Mouse (Mus musculus) neural tube, embryonic 14.5 days (tissue): ENCODE measurements at regions not wholly inside any gene's neighbourhood (a gene's known extent, or its start where the extent isn't known, plus 50 kb on each side); places are given as distances from the start of the nearest gene placed in this dataset.
"Not testable (repeated sequence)": the region's sequence is repeated elsewhere in the genome, so short reads cannot be mapped to it uniquely, and the experiment has no call there.

Experiments used
- ATAC-seq: fragments of 200-750 bp; cut with Nextera tagmentation; 2 replicates; pipeline ENCODE4 v1.8.0; 2017; ENCODE audit warnings: low read depth, mild to moderate bottlenecking, moderate TSS enrichment, moderate library complexity
- H3K27ac ChIP-seq: fragments of 300-500 bp; sonication (generic); 2 replicates; pipeline ENCODE4 v1.5.1; 2014; ENCODE audit warnings: low read depth, mild to moderate bottlenecking, control low read depth, low read length, moderate library complexity, mixed read lengths
- H3K27me3 ChIP-seq: fragments of 300-500 bp; sonication (generic); 2 replicates; pipeline ENCODE4 v1.6.1; 2014; ENCODE audit warnings: low read length; ENCODE audit not compliant: control insufficient read depth, insufficient read depth
- H3K36me3 ChIP-seq: fragments of 300-500 bp; sonication (generic); 2 replicates; pipeline ENCODE4 v1.6.1; 2014; ENCODE audit warnings: low read length, mixed read lengths; ENCODE audit not compliant: control insufficient read depth, insufficient read depth
- H3K4me1 ChIP-seq: fragments of 300-500 bp; sonication (generic); 2 replicates; pipeline ENCODE4 v1.6.1; 2014; ENCODE audit warnings: low read length; ENCODE audit not compliant: control insufficient read depth, insufficient read depth
- H3K4me2 ChIP-seq: fragments of 300-500 bp; sonication (generic); 2 replicates; pipeline ENCODE4 v1.6.1; 2014; ENCODE audit warnings: mild to moderate bottlenecking, low read depth, low read length, control low read depth
- H3K4me3 ChIP-seq: fragments of 300-500 bp; sonication (generic); 2 replicates; pipeline ENCODE4 v1.5.1; 2014; ENCODE audit warnings: low read depth, low read length, control low read depth, mixed read lengths
- H3K9ac ChIP-seq: fragments of 300-500 bp; sonication (generic); replicated peaks from 2 replicates; pipeline ENCODE4 v1.6.1; 2014; ENCODE audit warnings: low read depth, mild to moderate bottlenecking, control low read depth, low read length, mixed read lengths
- H3K9me3 ChIP-seq: fragments of 300-500 bp; sonication (generic); 2 replicates; pipeline ENCODE4 v1.6.1; 2016; ENCODE audit warnings: low read length; ENCODE audit not compliant: control insufficient read depth
- WGBS: fragments of 180-500 bp; shearing (Covaris S2); extraction: QIAGEN DNeasy Blood & Tissue Kit; methylation state at CpG from one replicate; pipeline ENCODE4 v1.1.7; 2014; 5-methylcytosine and 5-hydroxymethylcytosine counted together

GRCm38 (mm10) chr3:111194541-111194940 is 943.7 kb upstream of the Prmt6 start:
- Histone ChIP-seq H3K4me1 (no peaks in the 10 kb centered on the region), H3K27me3 (no peaks in the 10 kb centered on the region), H3K36me3 (no peaks in the 10 kb centered on the region), H3K4me3 (no peak overlapping the region), H3K9me3 (no peaks in the 10 kb centered on the region), H3K4me2 (no peak overlapping the region), H3K9ac (no peak overlapping the region), H3K27ac (no peak overlapping the region)
- no peak for ATAC-seq
- WGBS: 78% methylated on average over 2 of the region's 2 CpGs

- H3K36me3 ChIP-seq: no peaks in the 10 kb centered on the region
- WGBS: 93% methylated on average over 3 of the region's 3 CpGs
- no peak overlapping the region for H3K9ac ChIP-seq
- H3K9me3 ChIP-seq: no peaks in the 10 kb centered on the region
- no peak overlapping the region for H3K27ac ChIP-seq
- no peak overlapping the region for H3K4me3 ChIP-seq
- H3K4me2 ChIP-seq: no peak overlapping the region
- H3K4me1 ChIP-seq: no peaks in the 10 kb centered on the region
- no peaks in the 10 kb centered on the region for H3K27me3 ChIP-seq
- no peak for ATAC-seq
These were observed 915.9 kb upstream of the Prmt6 start for GRCm38 (mm10) chr3:111166698-111167097.

- 94% methylated on average over 1 of the region's 1 CpGs for WGBS
- not testable (repeated sequence) for H3K4me3 ChIP-seq, H3K9me3 ChIP-seq, ATAC-seq, H3K9ac ChIP-seq, H3K27ac ChIP-seq, H3K36me3 ChIP-seq, H3K4me1 ChIP-seq, H3K27me3 ChIP-seq, H3K4me2 ChIP-seq
These were observed 890.4 kb upstream of the Prmt6 start for GRCm38 (mm10) chr3:111141196-111141595.

- H3K9ac ChIP-seq: no peak overlapping the region
- no peaks in the 10 kb centered on the region for H3K27me3 ChIP-seq
- H3K4me3 ChIP-seq: no peak overlapping the region
- H3K4me1 ChIP-seq: no peaks in the 10 kb centered on the region
- H3K27ac ChIP-seq: no peak overlapping the region
- WGBS: 96% methylated on average over 7 of the region's 7 CpGs
- ATAC-seq: no peak
- H3K9me3 ChIP-seq: no peaks in the 10 kb centered on the region
- no peak overlapping the region for H3K4me2 ChIP-seq
- no peaks in the 10 kb centered on the region for H3K36me3 ChIP-seq
These were observed 858.2 kb upstream of the Prmt6 start for GRCm38 (mm10) chr3:111108982-111109381.

- no peak overlapping the region for H3K4me3 ChIP-seq
- no peaks in the 10 kb centered on the region for H3K9me3 ChIP-seq
- H3K4me1 ChIP-seq: no peaks in the 10 kb centered on the region
- no peak overlapping the region for H3K4me2 ChIP-seq
- no peak for ATAC-seq
- no peaks in the 10 kb centered on the region for H3K36me3 ChIP-seq
- no peak overlapping the region for H3K9ac ChIP-seq
- no peaks in the 10 kb centered on the region for H3K27me3 ChIP-seq
- no peak overlapping the region for H3K27ac ChIP-seq
- WGBS: 89% methylated on average over 1 of the region's 1 CpGs
These were observed 851.8 kb upstream of the Prmt6 start for GRCm38 (mm10) chr3:111102646-111103045.

- Histone ChIP-seq H3K27me3 (no peaks in the 10 kb centered on the region), H3K9ac (no peak overlapping the region), H3K9me3 (no peaks in the 10 kb centered on the region; the same call in 1 of the 2 replicates), H3K27ac (no peak overlapping the region), H3K36me3 (no peaks in the 10 kb centered on the region), H3K4me1 (no peaks in the 10 kb centered on the region), H3K4me3 (no peak overlapping the region), H3K4me2 (no peak overlapping the region)
- 70% methylated on average over 1 of the region's 1 CpGs for WGBS
- ATAC-seq: no peak
These were observed 823.5 kb upstream of the Prmt6 start for GRCm38 (mm10) chr3:111074311-111074710.

- no peaks in the 10 kb centered on the region for H3K27me3 ChIP-seq
- H3K4me2 ChIP-seq: no peak overlapping the region
- no peak overlapping the region for H3K27ac ChIP-seq
- ATAC-seq: no peak
- H3K9ac ChIP-seq: no peak overlapping the region
- H3K9me3 ChIP-seq: no peaks in the 10 kb centered on the region
- H3K36me3 ChIP-seq: no peaks in the 10 kb centered on the region
- H3K4me1 ChIP-seq: no peaks in the 10 kb centered on the region
- no peak overlapping the region for H3K4me3 ChIP-seq
These were observed 819.5 kb upstream of the Prmt6 start for GRCm38 (mm10) chr3:111070301-111070700.

- H3K4me3 ChIP-seq: no peak overlapping the region
- peak; percentile 83; the same call in 1 of the 2 replicates for ATAC-seq
- no peak overlapping the region for H3K9ac ChIP-seq
- no peaks in the 10 kb centered on the region for H3K27me3 ChIP-seq
- WGBS: 56% methylated on average over 2 of the region's 2 CpGs
- H3K9me3 ChIP-seq: no peaks in the 10 kb centered on the region
- no peak overlapping the region for H3K27ac ChIP-seq
- no peak overlapping the region for H3K4me2 ChIP-seq
- H3K4me1 ChIP-seq: no peaks in the 10 kb centered on the region
- H3K36me3 ChIP-seq: no peaks in the 10 kb centered on the region
These were observed 819.0 kb upstream of the Prmt6 start for GRCm38 (mm10) chr3:111069843-111070242.

- no peaks in the 10 kb centered on the region for H3K4me1 ChIP-seq
- no peak overlapping the region for H3K9ac ChIP-seq
- 26% methylated on average over 7 of the region's 7 CpGs for WGBS
- no peak overlapping the region for H3K4me3 ChIP-seq
- no peaks in the 10 kb centered on the region for H3K27me3 ChIP-seq
- ATAC-seq: no peak
- H3K9me3 ChIP-seq: no peaks in the 10 kb centered on the region
- no peaks in the 10 kb centered on the region for H3K36me3 ChIP-seq
- no peak overlapping the region for H3K4me2 ChIP-seq
- no peak overlapping the region for H3K27ac ChIP-seq
These were observed 818.4 kb upstream of the Prmt6 start for GRCm38 (mm10) chr3:111069156-111069555.

GRCm38 (mm10) chr3:111049638-111050037 is 798.8 kb upstream of the Prmt6 start:
- ATAC-seq: no peak
- H3K9ac ChIP-seq: no peak overlapping the region
- 74% methylated on average over 2 of the region's 2 CpGs for WGBS
- no peak overlapping the region for H3K4me2 ChIP-seq
- H3K27ac ChIP-seq: no peak overlapping the region
- H3K4me1 ChIP-seq: no peaks in the 10 kb centered on the region
- no peak overlapping the region for H3K4me3 ChIP-seq
- H3K36me3 ChIP-seq: no peaks in the 10 kb centered on the region
- no peaks in the 10 kb centered on the region for H3K9me3 ChIP-seq
- H3K27me3 ChIP-seq: no peaks in the 10 kb centered on the region
